19 mouse cellular contexts compared by ENCODE assay signal in the genomic region with DNA sequence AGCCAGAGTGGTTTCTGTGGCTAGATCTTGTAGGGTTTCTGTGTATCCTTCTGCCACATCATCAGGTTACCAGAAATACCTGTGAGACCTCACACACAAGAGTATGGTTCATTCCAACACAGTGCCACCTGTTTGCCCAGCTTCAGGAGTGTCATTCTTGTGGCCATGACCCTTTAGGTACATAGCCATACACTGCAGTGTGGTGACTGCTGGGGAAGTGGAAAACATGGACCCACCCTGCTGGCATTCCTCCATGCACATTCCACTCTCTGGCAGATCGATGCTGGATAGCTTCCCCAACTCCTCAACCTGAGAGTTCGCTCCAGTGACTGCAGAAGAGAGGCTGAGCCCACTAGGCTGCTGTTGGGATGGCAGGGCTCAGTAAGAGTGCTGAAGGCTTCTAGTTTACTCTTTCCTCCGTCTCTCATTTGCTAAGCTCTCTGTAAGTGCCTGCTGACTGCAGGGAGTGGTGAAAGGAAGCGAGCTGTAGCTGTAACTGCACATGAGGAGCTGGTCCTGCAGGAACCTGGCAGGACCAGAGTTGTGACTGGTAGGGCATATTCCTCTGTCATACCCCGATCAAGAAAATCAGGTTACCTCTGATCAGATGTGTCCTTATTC. TPM values are rescaled to one million over a fixed set of nuclear protein-coding genes. Genes with fewer than 3 reads are reported as not detected.
DNase-seq lines count a peak whose midpoint lies in the region; TF ChIP-seq lines count a peak whose summit lies in the region.
"Had no signal": no experiment of that assay in that cellular context is flagged by ENCODE, and none has a peak within 500 bp of the region (broad histone marks: within the 10 kb centered on the region; RNA-seq: fewer than 3 reads in every experiment).

No protein-coding gene starts in this region.

- 57% methylated on average over 5 of the region's 5 CpGs for WGBS in lung, adult 2 months

- no peak for DNase-seq in gastrocnemius, adult 2 months
- no peak for DNase-seq in gastrocnemius, postnatal 36 days
- DNase-seq in lung, adult 2 months: peak; percentile 24
- DNase-seq in lung, postnatal 14 days: no peak
- peak; percentile 31 for DNase-seq in NIH3T3 (ENCODE audit: low read depth)
- peak; percentile 32 for DNase-seq in lung, postnatal 36 days
- no peak for DNase-seq in left cerebral cortex, adult 18-20 months (ENCODE audit: low spot score in 2 of 2)
- DNase-seq: adrenal gland, postnatal 14 days; cerebellum, adult 18-20 months; cerebellum, adult 9-11 months; cerebellum, postnatal 36 days; heart, adult 18-20 months; heart, postnatal 10 days; heart, postnatal 4 days had no signal

- intact Hi-C loops in gastrocnemius, adult 2 months (cut with DNase I): no loop called here
- intact Hi-C loops in gastrocnemius, postnatal 36 days (cut with DNase I): loop anchor here (5.0 kb wide), 1 partner anchor 131 kb away; a partner anchor contains a TSS

- TF ChIP-seq POLR2A in lung, adult 2 months (IDR thresholded peaks at IDR 0.05; ENCODE audit: borderline replicate concordance, extremely low read depth, low read depth, low read length): no peak

- peak overlapping the region; percentile 76 for H3K27ac ChIP-seq in gastrocnemius, adult 2 months
- H3K27ac ChIP-seq: embryonic facial prominence, embryonic 15.5 days; forebrain, embryonic 10.5 days; heart, embryonic 10.5 days; hindbrain, embryonic 13.5 days had no signal

- H3K4me1 ChIP-seq in lung, adult 2 months (ENCODE audit: control insufficient read depth, insufficient read depth, low read length): 0 out of 2 replicates have a peak, but pooled peaks cover 2% of the 10 kb centered on the region
- H3K4me1 ChIP-seq: forebrain, embryonic 10.5 days; hindbrain, embryonic 13.5 days had no signal

- H3K4me3 ChIP-seq in gastrocnemius, adult 2 months: no peak overlapping the region
- H3K4me3 ChIP-seq in lung, adult 2 months (replicated peaks; ENCODE audit: extremely low read depth, low read depth, low read length): no peak overlapping the region
- H3K4me3 ChIP-seq: embryonic facial prominence, embryonic 15.5 days; erythroblast, embryonic 14.5 days; forebrain, embryonic 10.5 days; heart, embryonic 10.5 days; hindbrain, embryonic 13.5 days had no signal

- no peak for TF ChIP-seq CTCF in gastrocnemius, adult 2 months (IDR thresholded peaks at IDR 0.05)
- no peak for TF ChIP-seq CTCF in lung, adult 2 months (IDR thresholded peaks at IDR 0.05; ENCODE audit: insufficient read depth, low read length)

RNA-seq across cellular contexts. Expression of a gene that starts 57.9 kb away (rescaled TPM):
- total RNA-seq in gastrocnemius, adult 2 months (2021): 10 to 100 TPM; 40.7 to 41.1 TPM
- total RNA-seq in gastrocnemius, postnatal 36 days (2021): 10 to 100 TPM; 32.3 to 40.5 TPM
- 9.7 and 11.6 TPM in 2 replicates for polyA plus RNA-seq in lung, adult 2 months (2012; rRNA removed)
- total RNA-seq in left cerebral cortex, adult 18-20 months (2021): 10 to 100 TPM; 31.4 to 31.8 TPM

RNA-seq across cellular contexts. Expression of a gene that starts 58.2 kb away (rescaled TPM):
- total RNA-seq in gastrocnemius, adult 2 months (2021): 10 to 100 TPM; 60.3 to 84.9 TPM
- 10 to 100 TPM; 67.9 to 70.0 TPM for total RNA-seq in gastrocnemius, postnatal 36 days (2021)
- 5.2 and 10.0 TPM in 2 replicates for polyA plus RNA-seq in lung, adult 2 months (2012; rRNA removed)
- 10 to 100 TPM; 64.2 to 65.2 TPM for total RNA-seq in left cerebral cortex, adult 18-20 months (2021)

Comparison
In these comparisons a context has a peak if more than half of its experiments do, and no peak if none do; other contexts are left out.
1. DNase-seq: peak in lung, adult 2 months (single experiment), NIH3T3 (single experiment) and lung, postnatal 36 days (single experiment); none in gastrocnemius, adult 2 months (single experiment), gastrocnemius, postnatal 36 days (0 of 2), lung, postnatal 14 days (single experiment) and left cerebral cortex, adult 18-20 months (0 of 2).